Mouse (Mus musculus) cerebellum, adult 18-20 months (tissue): ENCODE data around the gene Gm826.

ENCODE experiments used
- DNase-seq, 2 experiments: peaks; one replicate each; pipeline ENCODE4 v3.0.0; 2021

Gene Gm826

GRCm38 (mm10) chr2:160275959-160276657 lies 57.9 kb downstream of the Gm826 start:
- DNase-seq, result no peak

DNA sequence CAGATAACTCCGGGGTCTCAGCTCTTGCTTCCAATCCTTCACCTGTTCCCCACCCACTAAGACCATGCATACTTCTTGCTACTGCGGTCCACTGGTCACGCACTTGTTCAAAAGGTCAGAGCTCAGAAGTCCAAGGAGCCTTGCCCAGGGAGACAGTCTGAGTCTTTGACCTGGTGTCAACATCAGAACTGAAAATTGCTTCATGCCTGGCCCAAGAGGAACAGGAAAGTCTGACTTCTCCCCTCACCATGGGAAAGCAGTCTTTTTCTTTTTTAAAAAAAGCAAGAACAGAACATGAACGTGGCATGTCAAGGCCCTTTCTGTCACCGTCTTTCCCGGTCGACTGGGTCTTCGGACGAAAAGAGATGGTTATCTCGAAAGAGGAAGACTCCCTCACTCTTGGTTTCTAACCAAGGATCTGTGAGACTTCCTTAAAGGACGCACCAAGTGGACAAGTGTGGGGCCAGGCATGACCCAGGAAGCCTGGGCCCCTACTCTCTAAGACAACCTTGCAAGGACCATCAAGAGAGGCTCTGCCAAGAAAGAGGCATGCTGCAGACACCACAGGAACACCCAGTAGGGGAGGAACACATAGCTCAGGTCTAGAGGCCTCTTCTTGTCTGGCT lies 66.0 kb downstream of the Gm826 start:
- DNase-seq, result no peak

DNA sequence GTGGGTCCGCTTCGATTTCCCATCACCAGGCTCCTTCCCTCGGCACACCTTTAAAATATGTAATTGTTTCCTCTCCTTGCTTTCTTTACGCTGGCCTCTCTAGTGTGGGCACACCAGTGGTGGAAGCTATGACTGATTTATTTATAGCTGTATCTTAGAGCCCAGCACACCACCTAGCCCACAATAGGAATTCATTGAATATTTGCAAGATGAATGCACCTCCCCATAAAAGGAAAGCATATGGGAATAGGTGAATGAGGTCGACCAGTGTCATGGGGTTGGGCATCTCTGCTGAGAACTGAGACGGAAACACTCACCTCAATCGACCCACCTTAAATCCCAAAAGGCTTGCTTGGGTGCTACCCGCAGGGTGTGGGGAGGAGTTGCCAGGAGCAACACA lies 70.1 kb downstream of the Gm826 start:
- no peak for DNase-seq

DNA sequence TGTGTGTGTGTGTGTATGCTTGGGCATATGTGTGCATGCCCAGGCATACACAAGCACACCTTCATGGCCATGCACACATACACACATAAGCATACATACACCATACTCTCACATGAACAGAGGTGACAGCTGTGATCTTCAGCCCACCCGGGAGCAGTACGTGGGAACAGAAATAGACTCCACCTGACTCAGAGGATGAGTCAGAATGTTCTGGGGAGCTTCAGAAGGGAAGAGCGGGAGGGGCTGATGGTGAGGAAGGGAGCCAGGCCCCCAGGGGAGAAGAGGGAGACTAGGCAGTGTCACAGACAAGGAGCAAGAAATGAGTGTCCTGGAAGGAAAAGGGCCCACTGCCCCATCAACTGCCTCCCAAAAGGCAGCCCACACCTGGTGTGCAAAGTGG lies 72.4 kb downstream of the Gm826 start:
- DNase-seq, result no peak
